Mouse (Mus musculus): ENCODE data around the gene Pnkd.
A peak's percentile ranks its signal among the peaks of the same experiment; 100 is the strongest.

- peak; percentile 93 for TF ChIP-seq EP300 (IDR thresholded peaks at IDR 0.05; ENCODE audit: insufficient read depth, low read depth, low read length)
- TF ChIP-seq CTCF (IDR thresholded peaks at IDR 0.05; ENCODE audit: low read depth, low read length): no peak
These were observed 27.9 kb upstream of the Pnkd start for GRCm38 (mm10) chr1:74256782-74257181.

All from ES-Bruce4 (cell line).